ENCODE assay signal across 17 mouse cellular contexts in the genomic region with DNA sequence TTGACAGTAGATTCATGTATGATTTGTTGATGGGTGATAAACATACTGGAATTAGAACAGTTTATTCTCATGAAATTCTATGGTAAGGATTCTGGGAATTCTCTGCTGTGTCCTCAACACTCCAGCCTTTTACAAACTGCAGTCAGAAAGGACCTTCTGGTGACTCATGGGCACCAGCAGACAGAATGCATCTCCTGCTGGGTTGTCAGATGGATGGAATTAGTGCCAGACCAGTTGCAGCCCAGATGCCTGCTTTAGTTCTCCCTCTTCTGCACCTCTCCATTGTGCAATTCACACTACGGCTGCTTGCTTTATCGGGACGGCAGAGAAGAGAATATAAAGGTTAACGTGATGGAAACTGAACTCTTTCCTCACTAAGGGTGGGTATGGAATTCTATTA.
DNase-seq lines count a peak whose midpoint lies in the region; ATAC-seq and TF ChIP-seq lines count a peak whose summit lies in the region.
"Had no signal": no experiment of that assay in that cellular context is flagged by ENCODE, and none has a peak within 500 bp of the region (broad histone marks: within the 10 kb centered on the region; RNA-seq: fewer than 3 reads in every experiment).

No protein-coding gene starts in this region.

- no peaks in the 10 kb centered on the region for H3K4me1 ChIP-seq in midbrain, embryonic 11.5 days (ENCODE audit: control insufficient read depth, insufficient read depth, low read length)
- no peaks in the 10 kb centered on the region for H3K4me1 ChIP-seq in midbrain, embryonic 15.5 days
- H3K4me1 ChIP-seq in cerebellum, adult 2 months (ENCODE audit: control insufficient read depth, insufficient read depth, low read length) = no peaks in the 10 kb centered on the region
- no peaks in the 10 kb centered on the region for H3K4me1 ChIP-seq in neural tube, embryonic 15.5 days
- H3K4me1 ChIP-seq: embryonic facial prominence, embryonic 12.5 days had no signal

- WGBS in midbrain, embryonic 11.5 days = 44% methylated on average over 4 of the region's 4 CpGs
- 29% methylated on average over 4 of the region's 4 CpGs for WGBS in midbrain, embryonic 15.5 days
- WGBS in cerebellum, adult 2 months = 28% methylated on average over 4 of the region's 4 CpGs
- 14% methylated on average over 4 of the region's 4 CpGs for WGBS in neural tube, embryonic 15.5 days

- no peak overlapping the region for H3K4me2 ChIP-seq in midbrain, embryonic 11.5 days
- no peak overlapping the region for H3K4me2 ChIP-seq in midbrain, embryonic 15.5 days
- no peak overlapping the region for H3K4me2 ChIP-seq in neural tube, embryonic 15.5 days
- H3K4me2 ChIP-seq: embryonic facial prominence, embryonic 12.5 days had no signal

- no peak overlapping the region for H3K4me3 ChIP-seq in midbrain, embryonic 11.5 days (ENCODE audit: low read depth, low read length)
- no peak overlapping the region for H3K4me3 ChIP-seq in midbrain, embryonic 15.5 days
- H3K4me3 ChIP-seq in cerebellum, adult 2 months (replicated peaks; ENCODE audit: insufficient read depth, low read depth, low read length) = no peak overlapping the region
- H3K4me3 ChIP-seq in neural tube, embryonic 15.5 days (replicated peaks) = no peak overlapping the region
- H3K4me3 ChIP-seq: embryonic facial prominence, embryonic 12.5 days; heart, adult 2 months had no signal

- no peak overlapping the region for H3K9ac ChIP-seq in midbrain, embryonic 11.5 days (ENCODE audit: low read length)
- H3K9ac ChIP-seq in midbrain, embryonic 15.5 days = no peak overlapping the region
- no peak overlapping the region for H3K9ac ChIP-seq in neural tube, embryonic 15.5 days (replicated peaks)
- H3K9ac ChIP-seq: embryonic facial prominence, embryonic 12.5 days; liver, postnatal 0 days had no signal

- no peak for TF ChIP-seq POLR2A in cerebellum, adult 2 months (IDR thresholded peaks at IDR 0.05; ENCODE audit: borderline replicate concordance, insufficient read depth, low read length)

- intact Hi-C loops in heart, postnatal 25 days (cut with DNase I) = no loop called here

- H3K27me3 ChIP-seq in midbrain, embryonic 11.5 days (ENCODE audit: control insufficient read depth, insufficient read depth, low read length) = no peaks in the 10 kb centered on the region
- no peaks in the 10 kb centered on the region for H3K27me3 ChIP-seq in midbrain, embryonic 15.5 days (replicated peaks)
- no peaks in the 10 kb centered on the region for H3K27me3 ChIP-seq in cerebellum, adult 2 months (ENCODE audit: control insufficient read depth, insufficient read depth, low read length)
- H3K27me3 ChIP-seq in neural tube, embryonic 15.5 days (replicated peaks) = no peaks in the 10 kb centered on the region
- H3K27me3 ChIP-seq: embryonic facial prominence, embryonic 12.5 days had no signal

- no peak overlapping the region for H3K27ac ChIP-seq in midbrain, embryonic 11.5 days (ENCODE audit: low read depth, low read length)
- no peak overlapping the region for H3K27ac ChIP-seq in midbrain, embryonic 15.5 days
- H3K27ac ChIP-seq in cerebellum, adult 2 months (ENCODE audit: insufficient read depth, low read length) = no peak overlapping the region
- no peak overlapping the region for H3K27ac ChIP-seq in neural tube, embryonic 15.5 days (replicated peaks)
- H3K27ac ChIP-seq: embryonic facial prominence, embryonic 12.5 days; heart, adult 2 months; kidney, postnatal 0 days; macrophage had no signal

- H3K36me3 ChIP-seq in midbrain, embryonic 11.5 days (ENCODE audit: control insufficient read depth, insufficient read depth, low read length) = no peaks in the 10 kb centered on the region
- H3K36me3 ChIP-seq in midbrain, embryonic 15.5 days (replicated peaks) = no peaks in the 10 kb centered on the region
- no peaks in the 10 kb centered on the region for H3K36me3 ChIP-seq in neural tube, embryonic 15.5 days
- H3K36me3 ChIP-seq: embryonic facial prominence, embryonic 12.5 days had no signal

- ATAC-seq in midbrain, embryonic 11.5 days (ENCODE audit: low FRiP score) = no peak
- no peak for ATAC-seq in midbrain, embryonic 15.5 days (replicated peaks)
- no peak for ATAC-seq in neural tube, embryonic 15.5 days (ENCODE audit: low FRiP score)
- ATAC-seq: CD4-positive, CD25-positive, alpha-beta regulatory T cell, adult 4 months; inflammation-experienced regulatory T-cells, adult 6 months; liver, postnatal 0 days had no signal

- no peaks in the 10 kb centered on the region for H3K9me3 ChIP-seq in midbrain, embryonic 11.5 days (ENCODE audit: control insufficient read depth, low read length)
- no peaks in the 10 kb centered on the region for H3K9me3 ChIP-seq in midbrain, embryonic 15.5 days
- H3K9me3 ChIP-seq in neural tube, embryonic 15.5 days (replicated peaks) = no peaks in the 10 kb centered on the region
- H3K9me3 ChIP-seq: embryonic facial prominence, embryonic 12.5 days had no signal

- DNase-seq in midbrain, embryonic 11.5 days (ENCODE audit: low spot score, missing footprints) = peak; percentile 82
- DNase-seq in cerebellum, adult 2 months = peak; percentile 57 to 71
- DNase-seq in embryo, embryonic 10.5 days (ENCODE audit: low spot score) = peak; percentile 22
- DNase-seq in heart, postnatal 25 days (ENCODE audit: low spot score) = no peak
- DNase-seq in spleen, postnatal 10 days (ENCODE audit: low spot score in 2 of 2) = no peak
- DNase-seq: adrenal gland, postnatal 14 days; heart, adult 2 months; liver, postnatal 0 days; midbrain, embryonic 14.5 days; thymus, adult 18-20 months had no signal

- TF ChIP-seq CTCF in cerebellum, adult 2 months (IDR thresholded peaks at IDR 0.05; ENCODE audit: borderline replicate concordance, insufficient read depth, low read depth, low read length) = no peak

Comparison
In these comparisons a context has a peak if more than half of its experiments do, and no peak if none do; other contexts are left out.
1. DNase-seq: peak in midbrain, embryonic 11.5 days (single experiment), cerebellum, adult 2 months (2 of 2) and embryo, embryonic 10.5 days (single experiment); none in heart, postnatal 25 days (single experiment) and spleen, postnatal 10 days (0 of 2).